Mouse (Mus musculus): Measurements from ENCODE around the gene Cxcr2.
"Not testable (repeated sequence)": the region's sequence is repeated elsewhere in the genome, so short reads cannot be mapped to it uniquely, and the experiment has no call there.

Gene Cxcr2

DNA sequence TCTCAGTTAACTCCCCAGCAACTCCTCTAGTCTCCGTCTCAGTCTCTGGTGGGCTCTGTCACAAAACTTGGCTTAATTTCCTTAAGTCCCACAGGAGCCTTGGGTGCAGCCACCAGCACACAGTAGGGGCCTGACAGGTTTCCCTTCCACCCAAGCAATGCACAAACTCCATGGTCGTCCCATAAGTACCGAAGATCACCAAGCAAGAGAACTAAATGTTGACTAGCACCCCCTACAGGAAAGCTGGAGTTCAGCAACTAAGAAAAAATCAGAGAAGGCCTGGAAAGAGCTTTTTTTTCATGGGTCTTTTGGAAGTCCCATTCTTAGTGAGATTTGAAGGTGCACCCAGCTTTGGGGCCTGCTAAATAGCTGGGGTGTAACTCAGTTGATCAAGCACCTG is 14.4 kb upstream of the Cxcr2 start:
- no peak for DNase-seq (ENCODE audit: low spot score)

DNA sequence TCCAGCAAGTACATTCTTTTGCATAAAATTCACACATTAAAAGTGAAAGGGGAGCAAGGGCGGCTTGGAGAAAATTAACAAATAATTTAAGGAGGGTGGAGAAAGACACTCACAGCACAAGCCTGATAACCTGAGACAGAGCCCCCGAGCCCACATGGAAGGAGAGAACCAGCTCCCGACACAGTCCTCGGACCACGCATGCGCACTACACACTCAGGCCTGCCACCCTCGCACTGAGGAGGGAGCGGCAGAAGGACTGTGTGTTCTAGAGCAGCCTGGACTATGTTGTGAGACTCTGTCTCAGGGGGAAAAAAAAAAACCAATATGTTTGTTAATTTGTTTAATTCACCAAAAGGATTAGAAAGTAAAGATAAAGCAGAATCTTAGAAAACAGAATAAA is 12.0 kb upstream of the Cxcr2 start:
- DNase-seq (ENCODE audit: low spot score), result no peak

DNA sequence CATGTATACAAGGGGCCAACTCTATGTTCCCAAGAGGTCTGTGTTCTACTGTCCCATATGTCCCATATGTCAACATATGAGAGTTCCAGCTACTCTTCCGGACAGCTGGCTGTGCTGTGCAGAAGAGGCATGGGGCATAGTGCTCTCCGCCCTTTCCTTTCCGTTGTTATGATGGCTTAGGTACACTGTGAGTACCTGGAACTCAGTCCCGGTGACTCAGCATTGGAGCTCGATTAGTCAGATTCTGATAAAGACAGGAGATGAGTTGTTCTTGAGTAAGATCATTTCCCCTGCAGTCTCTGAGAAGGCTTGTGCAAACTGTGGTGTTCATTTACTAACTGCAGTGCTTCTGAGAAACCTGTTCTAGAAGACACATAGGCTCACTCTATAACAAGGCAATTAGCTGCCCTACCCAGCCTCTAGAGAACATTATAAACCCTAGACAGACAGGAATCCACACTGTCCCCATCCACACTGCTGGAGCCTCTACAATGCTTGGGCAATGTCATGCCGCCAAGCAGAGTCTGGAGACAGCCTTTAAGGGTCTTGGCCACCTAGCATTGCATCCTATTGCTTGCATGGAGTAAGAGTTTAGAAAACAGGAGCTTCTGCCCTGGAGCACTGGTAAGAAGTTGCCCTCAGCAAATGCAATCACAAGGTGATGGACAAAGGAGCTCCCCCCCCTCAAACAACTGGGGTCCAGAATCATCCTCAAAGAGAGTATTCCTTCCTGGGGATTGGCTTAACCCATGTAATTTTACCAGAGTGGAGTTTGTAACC is 4.5 kb upstream of the Cxcr2 start:
- DNase-seq (ENCODE audit: low spot score), result no peak

DNA sequence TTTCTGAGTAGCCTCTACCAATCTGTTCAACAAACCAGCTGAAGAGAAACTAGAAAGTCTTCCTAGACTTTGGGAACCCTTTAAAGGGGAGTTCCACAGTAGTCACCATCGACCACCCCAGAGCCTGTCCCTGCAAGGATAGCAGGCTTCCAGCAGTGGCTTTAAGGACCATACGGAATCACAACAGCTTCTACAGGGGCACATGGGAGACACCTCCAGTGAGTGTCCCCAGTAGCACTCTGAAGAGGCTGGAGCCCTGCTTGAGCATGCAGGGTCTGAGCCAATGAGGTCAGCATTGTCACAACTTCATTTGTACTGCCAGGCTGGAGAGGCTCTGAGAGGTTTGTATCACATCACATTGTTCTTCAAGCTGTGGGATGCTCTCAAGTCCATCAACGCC is 3.7 kb upstream of the Cxcr2 start:
- no peak for DNase-seq (ENCODE audit: low spot score)

DNA sequence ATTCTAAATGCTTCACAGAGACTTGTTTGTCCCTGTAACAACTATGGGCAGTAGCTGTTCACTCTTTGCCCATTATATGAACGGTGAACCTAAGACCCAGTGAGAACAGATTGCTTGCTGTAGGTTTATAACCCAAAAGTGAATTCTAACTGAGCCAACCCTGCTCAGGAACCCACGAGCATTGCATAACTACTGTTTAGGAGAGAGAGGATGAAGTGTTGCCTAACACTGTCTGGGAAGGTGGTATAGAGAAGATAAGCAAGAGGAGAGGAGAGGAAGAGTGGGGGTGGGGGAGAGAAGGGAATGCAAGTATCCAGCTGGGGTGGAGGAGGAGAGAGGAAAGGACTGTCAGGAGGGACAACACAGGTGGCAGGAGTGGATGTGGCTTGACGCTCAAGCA is 2.7 kb upstream of the Cxcr2 start:
- no peak for DNase-seq (ENCODE audit: low spot score)

DNA sequence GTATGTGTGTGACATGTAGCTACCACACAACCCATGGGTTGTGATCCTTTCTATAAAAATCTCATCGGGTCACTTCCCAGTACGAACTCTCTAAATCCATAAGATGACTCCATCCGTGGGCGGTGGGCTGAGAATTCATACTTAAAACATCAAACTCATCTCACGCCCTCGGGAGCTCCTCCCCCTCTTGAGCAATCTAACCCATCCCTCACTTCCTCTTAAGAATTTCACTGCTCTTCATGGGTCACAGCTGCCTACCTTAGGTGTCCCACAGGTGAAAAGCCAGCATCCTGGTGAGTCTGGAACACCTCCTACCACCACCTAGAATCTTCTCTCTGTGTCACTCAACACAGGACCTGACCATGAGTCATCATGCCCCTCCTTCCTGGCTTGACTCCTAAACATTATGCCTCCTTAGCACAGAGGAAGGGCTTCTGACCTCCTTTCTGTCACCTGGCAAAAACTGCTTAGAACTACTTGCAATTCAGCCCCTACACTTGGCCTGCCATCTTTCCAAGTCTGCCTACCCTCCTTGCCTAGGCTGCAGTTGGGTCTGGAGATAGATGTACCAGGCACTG is 1.7 kb downstream of the Cxcr2 start:
- DNase-seq (ENCODE audit: low spot score), result no peak

DNA sequence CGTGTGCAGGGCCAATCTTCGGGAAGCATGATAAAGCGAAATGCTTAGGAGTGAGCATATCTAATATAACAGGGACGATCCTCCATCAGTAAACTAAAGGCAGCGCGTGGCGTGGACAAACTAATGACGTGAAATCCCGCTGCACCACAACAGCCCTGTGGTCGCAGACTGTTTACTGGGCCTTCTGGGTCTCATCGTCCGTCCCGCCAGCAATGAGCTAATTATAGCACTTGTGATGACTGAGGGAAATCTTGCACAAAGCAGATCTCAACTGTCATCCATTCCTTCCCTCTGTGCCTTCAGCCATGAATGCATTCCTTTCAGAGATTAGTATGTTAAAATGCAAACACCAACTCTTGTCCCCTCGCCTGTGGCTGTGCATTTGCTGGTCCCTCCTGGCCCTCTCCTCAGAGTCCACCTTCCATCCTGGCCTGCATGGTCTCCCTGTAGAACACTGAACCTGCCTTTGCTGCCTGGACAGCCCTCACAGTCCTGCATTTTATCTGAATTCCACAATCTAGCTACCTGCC is 2.7 kb downstream of the Cxcr2 start:
- no peak for DNase-seq (ENCODE audit: low spot score)

DNA sequence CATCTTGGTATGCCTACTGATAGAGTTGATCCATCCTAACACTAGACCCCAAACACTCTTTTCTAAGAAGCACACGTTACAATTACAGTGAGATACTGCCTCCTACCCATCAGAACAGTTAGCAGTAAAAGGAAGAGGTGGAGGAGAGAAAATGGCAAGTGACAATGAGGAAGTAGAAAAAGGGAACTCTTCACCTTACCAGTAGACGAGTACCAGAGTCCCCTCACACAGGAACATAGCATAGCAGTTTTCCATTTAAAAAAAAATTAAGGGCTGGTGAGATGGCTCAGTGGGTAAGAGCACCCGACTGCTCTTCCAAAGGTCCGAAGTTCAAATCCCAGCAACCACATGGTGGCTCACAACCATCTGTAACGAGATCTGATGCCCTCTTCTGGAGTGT is 5.8 kb downstream of the Cxcr2 start:
- not testable (repeated sequence) for DNase-seq (ENCODE audit: low spot score)

DNA sequence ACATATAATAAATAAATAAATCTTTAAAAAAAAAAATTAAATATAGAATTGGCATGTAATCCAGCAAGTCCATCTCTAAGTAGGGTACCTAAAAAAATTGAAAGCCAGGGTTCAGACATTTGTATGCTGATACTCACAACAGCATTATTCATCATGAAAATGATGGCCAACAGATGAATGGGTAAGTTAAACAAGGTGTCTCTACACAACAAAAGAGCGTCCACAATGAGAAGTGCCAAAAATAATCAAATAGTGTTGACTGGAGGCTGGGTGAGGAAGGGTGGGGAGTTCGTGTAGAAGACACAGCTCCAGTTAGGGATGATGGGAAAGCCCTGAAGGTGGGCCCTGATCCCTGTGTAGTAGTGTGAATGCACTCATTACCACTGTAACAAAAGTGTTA is 6.2 kb downstream of the Cxcr2 start:
- DNase-seq (ENCODE audit: low spot score), result no peak

DNA sequence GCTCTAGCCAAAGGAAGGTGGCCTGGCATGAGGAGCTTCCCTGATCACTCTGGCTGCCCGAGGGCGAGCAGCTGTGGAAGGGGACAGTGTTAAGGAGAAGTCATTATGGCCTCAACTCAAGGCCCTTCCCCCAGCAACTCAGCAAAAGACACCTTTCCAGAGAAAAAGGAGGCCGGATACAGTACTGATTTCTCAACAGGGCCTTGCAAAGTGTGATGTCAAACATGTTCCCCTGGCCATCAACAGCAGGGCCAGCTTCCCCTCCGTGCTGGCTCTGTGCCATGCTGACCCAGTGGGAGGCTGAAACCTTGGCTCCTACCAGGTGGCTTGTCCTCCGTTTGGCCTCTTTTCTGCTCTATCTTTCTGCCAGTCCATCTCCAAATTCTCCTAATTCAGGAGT is 13.3 kb downstream of the Cxcr2 start:
- DNase-seq (ENCODE audit: low spot score), result no peak

DNA sequence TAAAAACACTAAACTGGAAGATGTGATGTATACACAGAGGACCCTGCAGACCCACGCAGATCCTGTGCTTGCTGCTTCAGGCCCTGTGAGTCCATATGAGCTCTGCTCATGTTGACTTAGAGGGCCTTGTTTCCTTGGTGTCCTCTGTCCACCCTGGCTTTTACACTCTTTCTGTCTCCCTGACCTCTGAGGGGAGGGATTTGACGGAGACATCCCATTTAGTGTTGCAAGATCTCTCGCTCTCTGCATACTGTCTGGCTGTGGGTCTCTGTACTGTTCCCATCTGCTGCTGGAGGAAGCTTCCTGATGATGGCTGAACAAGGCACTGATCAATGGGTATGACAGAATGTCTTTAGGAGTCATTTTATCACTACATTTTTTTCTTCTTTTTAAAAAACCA is 15.9 kb downstream of the Cxcr2 start:
- DNase-seq (ENCODE audit: low spot score), result no peak

DNA sequence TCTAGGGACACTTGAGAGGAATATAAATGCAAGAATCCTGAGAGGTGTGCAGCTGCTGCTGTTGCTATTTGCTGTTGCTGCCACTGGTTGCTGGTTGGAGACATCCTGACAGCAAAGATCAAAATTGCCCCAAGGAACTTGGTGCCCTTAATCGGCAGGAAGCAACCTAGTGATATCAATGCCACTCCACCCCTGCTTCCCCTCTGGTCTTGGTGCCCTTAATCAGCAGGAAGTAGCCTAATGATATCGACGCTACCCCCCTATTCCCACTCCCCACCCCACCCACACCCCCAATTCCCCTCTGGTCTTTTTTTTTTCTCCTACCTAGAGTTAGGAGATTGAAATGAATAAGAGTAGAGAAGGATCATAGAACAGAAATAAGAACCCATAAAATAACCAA is 18.9 kb downstream of the Cxcr2 start:
- DNase-seq (ENCODE audit: low spot score), result no peak

DNA sequence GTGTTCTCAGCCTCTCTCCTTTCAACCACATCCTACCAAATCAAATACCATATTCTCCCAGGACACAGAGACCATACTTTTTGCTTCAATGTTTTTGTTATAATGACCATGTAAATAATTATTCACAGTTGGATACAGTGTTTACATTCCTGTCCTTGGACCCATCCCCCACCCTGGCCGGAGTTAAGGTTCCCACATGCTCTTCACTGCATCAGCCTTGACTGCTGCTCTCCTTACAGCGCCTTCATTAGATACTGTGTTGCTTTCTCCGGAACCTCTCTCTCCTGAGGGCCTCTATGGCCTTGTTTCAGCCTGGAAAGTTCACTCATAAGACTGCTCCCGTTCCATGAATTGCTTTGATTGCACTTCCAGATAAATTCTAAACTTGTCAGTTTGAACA is 21.9 kb downstream of the Cxcr2 start:
- DNase-seq (ENCODE audit: low spot score), result no peak

DNA sequence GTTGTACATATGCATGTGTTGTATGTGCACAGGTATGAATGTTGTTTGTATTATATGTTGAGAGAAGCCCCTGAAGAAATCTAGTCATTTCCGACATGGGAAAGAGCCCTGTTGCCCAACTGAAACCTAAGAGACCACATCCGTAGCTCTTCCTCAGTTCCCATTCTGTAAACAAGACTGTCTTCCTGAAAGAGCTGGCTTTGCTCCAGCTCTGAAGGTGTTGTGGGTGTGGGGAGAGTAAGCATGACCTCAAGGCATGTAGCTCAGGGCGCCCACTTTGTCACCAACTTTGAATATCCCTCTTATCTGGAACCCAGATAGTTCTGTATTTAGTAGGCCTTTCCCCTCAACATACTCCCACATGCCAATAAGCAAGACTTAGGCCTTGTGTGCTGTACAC is 24.8 kb downstream of the Cxcr2 start:
- DNase-seq (ENCODE audit: low spot score), result peak; percentile 34

DNA sequence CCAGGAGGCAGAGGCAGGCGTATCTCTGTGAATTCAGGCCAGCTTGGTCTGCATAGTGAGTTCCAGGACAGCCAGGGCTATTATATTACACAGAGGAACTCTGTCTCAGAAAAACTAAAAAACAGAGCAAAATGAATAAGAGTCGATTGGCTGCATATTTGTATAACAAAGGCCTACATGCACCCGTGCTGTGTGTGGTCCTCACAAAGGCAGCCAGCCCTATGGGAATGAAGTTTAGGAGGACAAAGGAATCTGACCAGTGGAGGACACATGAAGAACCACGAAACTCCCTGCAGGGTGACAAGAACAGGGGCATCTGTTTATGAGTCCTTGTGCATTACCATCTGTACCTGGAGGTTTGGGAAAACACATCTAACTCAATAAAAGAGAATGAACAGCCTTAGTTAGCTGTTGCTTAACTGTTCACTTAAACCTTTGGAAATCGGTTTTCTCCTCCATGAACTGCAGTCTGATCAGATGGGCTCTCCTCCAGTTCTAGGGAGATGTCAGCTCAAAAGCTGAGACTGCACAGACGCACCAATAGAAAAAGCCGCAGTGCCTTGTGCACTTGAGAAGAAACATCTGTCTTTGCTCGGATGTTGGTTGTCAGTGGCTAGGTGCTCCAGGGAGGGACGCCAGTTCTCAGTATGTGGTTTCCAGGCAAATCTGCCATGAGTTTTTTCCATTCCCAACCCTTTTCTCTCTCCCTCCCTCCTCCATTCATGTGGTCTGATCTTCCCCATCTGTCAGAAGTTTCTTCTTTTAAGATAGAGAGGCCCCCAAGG is 26.0 kb downstream of the Cxcr2 start:
- DNase-seq (ENCODE audit: low spot score), result no peak

DNA sequence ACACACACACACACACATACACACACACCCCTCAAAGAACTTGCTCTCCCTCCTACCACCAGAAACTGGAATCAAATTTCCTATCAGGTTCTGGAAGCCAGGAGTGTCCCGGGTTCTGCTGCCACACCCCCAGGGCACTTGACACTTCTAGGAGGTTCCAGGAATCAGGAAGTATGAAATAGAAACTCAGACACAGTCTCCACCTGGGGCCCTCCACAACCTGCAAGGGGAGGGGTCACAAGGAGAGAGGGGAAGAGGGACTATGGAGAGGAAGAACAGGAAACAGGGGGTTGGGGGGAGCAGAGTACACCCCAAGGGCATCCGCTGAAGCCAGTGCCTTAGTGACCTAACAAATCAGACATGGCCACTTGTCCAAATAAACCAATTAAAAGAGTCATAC is 27.7 kb downstream of the Cxcr2 start:
- no peak for DNase-seq (ENCODE audit: low spot score)

DNA sequence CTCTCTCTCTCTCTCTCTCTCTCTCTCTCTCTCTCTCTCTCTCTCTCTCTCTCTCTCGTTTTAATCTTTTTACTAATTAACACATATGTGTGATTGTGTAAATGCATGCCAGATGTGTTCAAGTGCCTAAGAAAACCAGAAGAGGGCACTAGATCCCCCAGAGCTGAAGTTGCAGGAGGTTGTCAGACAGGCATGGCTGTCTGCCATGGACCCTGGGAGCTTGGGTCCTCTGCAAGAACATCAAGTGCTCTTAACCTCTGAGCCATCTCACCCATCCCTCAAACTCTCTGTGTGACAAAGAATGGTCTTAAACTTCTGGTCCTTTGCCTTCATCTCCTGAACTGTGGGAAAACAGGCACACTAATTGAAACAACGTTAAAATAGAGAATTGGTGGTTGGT is 29.2 kb downstream of the Cxcr2 start:
- DNase-seq (ENCODE audit: low spot score), result no peak

DNA sequence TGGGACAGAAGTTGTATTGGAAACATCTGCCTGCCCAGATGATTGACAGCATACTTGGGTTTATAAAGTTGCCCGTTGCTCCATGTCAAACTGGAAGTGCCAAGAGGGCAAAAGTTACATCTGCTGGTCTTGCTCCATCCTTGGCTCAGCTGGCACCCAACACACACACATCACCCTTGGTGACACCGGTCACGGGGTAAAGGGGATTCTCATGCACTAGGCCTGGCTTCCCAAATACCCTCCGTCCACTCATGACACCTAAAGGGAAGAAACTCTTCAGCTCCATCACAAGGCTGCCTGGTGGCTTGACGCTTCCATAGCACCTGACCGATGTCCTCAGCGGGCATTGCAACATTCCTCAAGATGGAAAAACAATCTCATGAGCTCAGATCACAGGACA is 36.7 kb downstream of the Cxcr2 start:
- DNase-seq (ENCODE audit: low spot score), result no peak

DNA sequence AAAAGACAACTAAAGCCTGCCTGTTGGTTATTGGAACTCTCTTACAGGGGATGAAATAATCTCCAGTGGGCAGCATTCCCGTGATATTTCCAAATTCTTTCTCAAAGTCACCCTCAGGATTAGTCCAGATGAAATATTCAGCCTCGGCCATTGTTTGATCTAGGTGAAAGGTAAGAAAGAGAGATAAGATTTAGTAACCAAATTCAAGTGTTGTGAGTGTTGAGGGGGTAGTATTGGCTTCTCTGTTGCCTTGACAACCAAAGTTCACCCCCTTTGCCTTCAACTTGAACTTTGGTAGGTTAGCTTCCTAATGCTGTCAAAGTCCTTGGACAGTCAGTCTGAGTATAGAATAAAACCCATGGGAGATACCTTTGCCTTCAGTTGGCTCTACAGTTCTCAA is 38.9 kb downstream of the Cxcr2 start:
- DNase-seq (ENCODE audit: low spot score), result no peak

DNA sequence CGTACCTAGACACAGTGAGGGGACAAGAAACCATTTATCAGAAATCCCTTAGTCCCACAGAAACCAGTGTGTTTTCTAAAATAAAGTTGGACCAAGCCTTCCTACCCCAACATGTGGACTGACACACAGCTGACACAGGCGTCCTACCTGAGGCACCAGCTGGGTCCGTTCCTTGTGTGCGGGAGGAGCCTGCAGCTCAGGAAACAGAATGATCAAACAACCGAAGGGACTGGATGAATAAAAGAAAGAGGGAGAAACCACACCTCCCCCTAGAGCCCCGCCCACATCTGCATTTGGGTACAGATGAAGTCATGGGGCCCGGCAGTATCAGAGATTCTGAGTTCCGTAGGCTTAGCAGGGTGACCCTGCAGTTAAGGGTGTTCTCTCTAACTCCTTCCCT is 40.7 kb downstream of the Cxcr2 start, which contains the start of gene Cxcr1:
Cxcr1 (minus strand) TSS at position 187 of the 400 bp plus-strand sequence.
- no peak for DNase-seq (ENCODE audit: low spot score)

DNA sequence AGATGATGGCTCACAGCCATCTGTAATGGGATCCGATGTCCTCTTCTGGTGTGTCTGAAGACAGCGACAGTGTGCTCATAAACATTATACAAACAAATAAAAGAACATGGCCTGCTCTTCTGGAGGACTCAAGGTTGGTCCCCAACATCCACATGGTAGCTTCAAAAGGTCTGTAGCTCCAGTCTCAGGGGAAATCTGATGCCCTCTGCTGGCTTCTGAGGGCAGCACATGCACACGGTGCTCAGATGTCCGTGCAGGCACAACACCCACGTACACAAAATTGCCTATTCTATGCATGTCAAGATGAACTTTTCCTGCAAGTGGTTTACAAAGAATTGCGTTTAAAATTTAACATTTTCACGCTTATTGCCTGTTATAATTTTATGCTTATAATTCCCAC is 42.2 kb downstream of the Cxcr2 start:
- peak; percentile 24 for DNase-seq (ENCODE audit: low spot score)

DNA sequence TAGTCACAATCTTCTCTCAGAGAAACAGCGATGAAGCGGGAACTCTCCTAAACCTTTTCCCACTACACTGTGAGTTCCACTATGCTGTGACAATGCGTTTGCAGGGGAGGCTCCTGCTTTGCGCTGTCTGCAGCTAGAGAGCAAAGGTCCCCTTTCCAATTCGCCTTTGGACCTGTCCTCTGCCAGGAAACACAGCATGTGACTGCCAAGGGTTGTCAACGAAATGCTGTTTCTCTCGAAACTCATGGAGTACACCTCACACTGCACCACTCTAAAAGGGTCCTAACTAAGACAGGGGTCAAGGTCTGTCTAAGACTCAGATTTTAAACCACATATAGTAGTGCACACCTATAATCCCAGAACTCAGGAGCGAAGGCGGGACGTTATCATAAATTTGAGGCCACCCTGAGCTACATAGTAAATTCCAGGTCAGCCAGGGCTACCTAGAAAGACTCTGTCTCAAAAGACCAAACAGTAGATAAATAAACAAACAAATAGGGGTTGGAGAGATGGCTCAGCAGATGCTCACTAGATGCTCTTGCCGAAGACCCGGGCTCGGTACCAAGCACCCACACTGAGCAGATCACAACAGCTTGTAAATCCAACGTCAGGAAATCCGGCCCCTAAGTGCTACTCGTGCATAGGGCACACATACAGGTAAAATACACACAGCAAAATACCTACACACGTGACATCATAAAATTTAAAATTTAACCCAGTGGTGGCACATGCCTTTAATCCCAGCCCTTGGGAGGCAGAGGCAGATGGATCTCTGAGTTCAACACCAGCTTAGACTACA is 43.0 kb downstream of the Cxcr2 start:
- no peak for DNase-seq (ENCODE audit: low spot score)
